Mouse (Mus musculus) bone marrow, adult 2 months (tissue): ENCODE measurements around the gene Car5a. TPM values are rescaled to one million over a fixed set of nuclear protein-coding genes. Genes with fewer than 3 reads are reported as not detected.

ENCODE experiments used
- H3K27ac ChIP-seq: fragments of 200-500 bp; 2 replicates; pipeline ENCODE4 v1.5.1; 2012; ENCODE audit warnings: low read depth, mild to moderate bottlenecking, control low read depth, inconsistent platforms, low read length; ENCODE audit not compliant: control insufficient read depth, poor library complexity, insufficient read depth
- H3K4me1 ChIP-seq: fragments of 200-500 bp; 2 replicates; pipeline ENCODE4 v1.6.1; 2011; ENCODE audit warnings: low read length; ENCODE audit not compliant: control insufficient read depth, insufficient read depth
- H3K4me3 ChIP-seq: fragments of 200-500 bp; replicated peaks from 2 replicates; pipeline ENCODE3; 2011; ENCODE audit warnings: mild to moderate bottlenecking, low read depth, low read length, control low read depth; ENCODE audit not compliant: control insufficient read depth
- CTCF ChIP-seq: fragments of 200-500 bp; IDR thresholded peaks from 2 replicates; pipeline ENCODE4 v1.5.1; 2011; ENCODE audit warnings: low read length, control low read depth; ENCODE audit not compliant: control insufficient read depth, insufficient read depth
- POLR2A ChIP-seq: fragments of 200-500 bp; IDR thresholded peaks from 2 replicates; pipeline ENCODE4 v1.6.1; 2011; ENCODE audit warnings: low read depth, mild to moderate bottlenecking, control low read depth, low read length, borderline replicate concordance; ENCODE audit not compliant: control insufficient read depth
- WGBS: fragments of 180-500 bp; shearing (Covaris S2); methylation state at CpG from one replicate; pipeline ENCODE4 v1.1.7; 2018; 5-methylcytosine and 5-hydroxymethylcytosine counted together
- polyA plus RNA-seq: library from polyadenylated mRNA; stranded (reverse); fragments of >200 nt; gene quantifications from 2 replicates; pipeline ENCODE4 v1.2.4, GENCODE M21; 2011; ENCODE audit warnings: low replicate concordance; ENCODE audit not compliant: missing spikeins, insufficient read depth, insufficient read length

Gene Car5a
- polyA plus RNA-seq, 1 experiment, result 19.9 TPM

DNA sequence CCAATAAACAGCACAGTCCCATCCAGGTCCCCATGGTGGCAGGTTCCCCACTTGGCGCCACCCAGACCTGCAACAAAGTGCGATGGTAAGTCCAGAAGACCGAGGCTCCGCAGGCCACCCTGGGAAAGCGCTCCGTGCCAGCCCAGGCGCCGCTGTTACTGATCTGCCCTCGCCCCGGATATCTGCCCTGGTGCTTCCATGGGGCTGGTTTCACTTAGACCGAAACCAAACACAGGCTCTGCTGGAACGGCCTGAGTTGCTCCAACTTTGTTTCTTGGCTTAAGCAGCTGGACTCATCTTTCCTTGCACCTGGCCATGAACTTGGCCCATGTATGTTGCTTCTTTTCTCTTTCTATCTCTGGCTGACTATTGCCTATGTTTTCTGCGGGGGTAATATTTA is 34.0 kb upstream of the Car5a start:
- WGBS, result 94% methylated on average over 13 of the region's 13 CpGs
- TF ChIP-seq POLR2A, result no peak
- TF ChIP-seq CTCF, result no peak

DNA sequence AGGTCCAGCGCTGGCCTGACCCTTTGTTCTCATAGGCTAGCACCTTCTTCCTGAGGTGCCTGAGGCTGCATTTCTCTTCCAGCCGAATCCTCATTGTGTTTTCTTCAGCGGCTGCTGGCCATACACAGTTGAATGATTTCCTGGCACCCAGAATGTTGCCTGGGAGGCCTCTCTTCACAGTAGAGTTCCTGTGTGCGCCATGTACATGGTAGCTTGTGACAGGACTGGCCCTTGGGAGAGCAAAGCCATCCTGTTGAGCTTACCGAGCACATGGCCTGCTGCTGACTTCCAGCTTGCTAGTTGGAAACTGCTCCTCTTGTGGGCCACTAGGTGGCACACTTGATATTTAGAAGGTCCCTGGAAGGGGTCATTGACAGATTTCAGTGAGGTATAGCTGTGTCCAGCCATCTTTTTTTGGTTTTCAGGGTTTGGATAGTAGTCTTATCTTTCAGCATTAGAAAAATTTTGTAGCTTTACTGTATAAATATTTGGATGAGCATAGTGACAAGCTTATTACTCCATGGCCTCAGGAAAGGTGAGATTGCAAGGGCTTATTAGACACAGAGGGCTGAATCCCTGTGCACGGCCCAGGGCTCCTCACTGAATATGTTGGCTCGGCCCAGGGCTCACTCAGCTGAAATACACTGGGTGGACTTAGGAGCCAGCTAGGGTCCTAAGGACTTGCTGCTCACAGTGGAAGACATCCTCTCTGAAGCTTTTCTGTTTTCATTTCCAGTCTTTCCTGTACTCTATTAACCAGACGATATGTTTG is 33.3 kb upstream of the Car5a start:
- no peak overlapping the region for H3K27ac ChIP-seq
- 80% methylated on average over 8 of the region's 8 CpGs for WGBS
- TF ChIP-seq POLR2A (no peak), CTCF (peak; percentile 46; the same call in 1 of the 2 replicates)

More for the DNA sequence above, 34.0 kb upstream of the Car5a start:
- no peaks in the 10 kb centered on the region for H3K4me1 ChIP-seq
- no peak overlapping the region for H3K4me3 ChIP-seq
- no peak overlapping the region for H3K27ac ChIP-seq

DNA sequence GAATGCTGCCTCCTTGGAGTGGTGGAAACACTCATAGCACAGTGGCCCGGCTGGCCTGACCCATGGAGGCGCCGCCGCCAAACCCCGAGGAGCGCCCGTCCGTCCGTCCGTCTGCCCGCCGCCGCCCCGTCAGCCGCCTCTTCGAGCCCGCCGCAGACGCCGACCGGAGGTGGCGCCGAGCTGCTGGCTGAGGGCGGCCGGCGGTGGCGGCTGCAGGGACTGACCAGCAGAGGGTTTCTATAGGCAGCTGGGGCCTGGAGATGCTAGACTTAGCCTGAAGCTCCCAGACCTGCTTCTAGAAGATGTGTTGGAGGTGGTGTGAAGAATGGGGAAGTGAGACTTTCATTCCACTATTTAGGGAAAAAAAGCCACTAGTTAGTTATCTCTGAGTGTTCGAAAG is 29.2 kb upstream of the Car5a start:
- Histone ChIP-seq H3K4me1 (no peaks in the 10 kb centered on the region; the same call in 1 of the 2 replicates), H3K4me3 (no peak overlapping the region), H3K27ac (no peak overlapping the region)
- 96% methylated on average over 28 of the region's 28 CpGs for WGBS
- no peak for TF ChIP-seq POLR2A

More for the DNA sequence above, 33.3 kb upstream of the Car5a start:
- Histone ChIP-seq H3K4me3 (no peak overlapping the region), H3K4me1 (no peaks in the 10 kb centered on the region)

DNA sequence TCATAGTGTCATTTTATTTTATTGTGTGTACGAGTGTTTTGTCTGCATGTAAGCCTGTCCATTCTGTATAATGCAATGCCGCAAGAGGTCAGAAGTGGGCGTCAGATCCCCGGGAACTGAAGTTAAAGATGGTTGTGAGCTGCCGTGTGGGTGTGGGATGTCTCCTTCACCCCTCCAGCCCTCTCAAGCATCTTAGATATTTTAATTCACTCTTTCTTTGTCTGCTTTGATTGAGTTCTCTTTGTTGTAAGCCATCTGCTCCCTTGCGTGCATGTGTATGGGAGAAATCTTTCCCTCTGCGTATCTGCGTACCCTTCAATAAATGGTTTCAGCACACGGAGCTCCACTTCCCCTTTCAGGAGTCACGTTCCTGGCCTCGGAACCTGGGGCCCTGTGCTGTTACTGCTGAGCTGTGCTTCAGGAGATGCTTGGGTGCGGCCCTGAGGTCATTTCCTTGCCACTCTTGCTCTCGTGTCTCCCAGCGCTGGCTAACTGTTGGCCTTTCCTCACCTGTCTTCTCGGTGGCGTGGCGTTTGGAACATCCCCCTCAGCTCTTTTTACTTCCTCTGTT is 26.9 kb upstream of the Car5a start:
- Histone ChIP-seq H3K4me1 (no peaks in the 10 kb centered on the region; the same call in 1 of the 2 replicates), H3K4me3 (no peak overlapping the region), H3K27ac (no peak overlapping the region)
- WGBS, result 28% methylated on average over 17 of the region's 17 CpGs
- TF ChIP-seq CTCF (no peak), POLR2A (no peak)

DNA sequence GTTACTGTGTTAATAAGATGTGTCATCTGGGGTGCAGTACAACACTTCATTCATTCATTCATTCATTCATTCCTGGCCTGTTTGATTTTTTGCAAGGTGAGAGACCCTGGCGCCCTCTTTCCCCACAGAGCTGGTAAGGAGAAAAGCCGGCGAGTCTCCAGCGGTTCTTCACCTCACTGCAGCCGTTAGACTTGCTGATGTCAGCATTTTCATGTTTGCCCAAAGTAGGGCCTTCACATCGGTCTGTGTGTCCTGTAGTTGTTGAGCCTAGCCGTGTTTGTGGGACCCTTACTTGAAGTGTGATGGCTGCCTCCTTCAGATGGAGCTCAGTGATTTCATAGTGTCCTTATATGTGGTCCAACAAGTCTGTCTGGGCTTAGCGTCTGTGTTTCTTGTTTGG is 25.5 kb upstream of the Car5a start:
- WGBS, result 91% methylated on average over 8 of the region's 8 CpGs
- no peak overlapping the region for H3K27ac ChIP-seq

DNA sequence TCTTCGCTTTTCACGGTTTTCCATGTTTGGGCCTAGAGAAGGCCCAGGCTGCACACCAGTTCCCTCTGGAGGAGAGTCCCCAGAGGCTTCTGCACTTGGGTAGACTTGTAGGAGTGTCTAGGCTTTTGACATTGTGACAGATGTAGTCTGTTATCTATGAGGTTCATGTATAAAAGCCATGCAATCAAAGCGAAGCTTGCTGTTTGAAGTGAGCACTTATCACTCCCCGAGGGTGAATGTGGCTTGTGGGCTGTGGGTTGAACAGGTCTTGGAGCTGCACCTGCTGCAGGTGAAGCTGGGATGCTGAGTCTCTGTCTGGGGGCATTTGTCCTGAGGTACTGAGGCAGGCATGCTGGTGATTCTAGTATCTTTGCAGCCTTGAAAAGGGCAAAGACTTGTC is 23.8 kb upstream of the Car5a start:
- no peaks in the 10 kb centered on the region; the same call in 1 of the 2 replicates for H3K4me1 ChIP-seq
- H3K4me3 ChIP-seq, result no peak overlapping the region
- TF ChIP-seq CTCF (no peak), POLR2A (no peak)
- 58% methylated on average over 4 of the region's 4 CpGs for WGBS
- H3K27ac ChIP-seq, result no peak overlapping the region

More for the DNA sequence above, 25.5 kb upstream of the Car5a start:
- H3K4me1 ChIP-seq, result no peaks in the 10 kb centered on the region; the same call in 1 of the 2 replicates
- no peak overlapping the region for H3K4me3 ChIP-seq
- no peak for TF ChIP-seq POLR2A

DNA sequence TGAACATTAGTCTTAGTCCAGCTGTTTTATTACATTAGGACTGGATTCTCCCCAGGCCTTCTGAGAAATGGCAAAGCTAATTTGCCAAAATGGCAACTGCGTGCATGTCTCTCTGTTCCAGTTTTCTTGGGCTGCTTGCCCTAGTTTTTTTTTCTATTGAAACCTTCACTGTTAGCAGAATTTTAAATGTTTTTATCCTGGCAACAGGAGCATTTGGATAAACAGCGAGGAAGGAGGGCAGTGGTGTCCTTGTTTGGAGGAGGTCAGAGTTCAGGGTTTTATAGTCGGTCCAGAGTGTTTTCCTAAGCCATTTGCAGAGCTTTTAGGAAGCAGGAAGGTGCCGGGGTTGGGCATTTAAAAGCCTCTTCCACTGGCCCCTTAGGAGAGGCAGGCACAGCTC is 23.3 kb upstream of the Car5a start:
- no peak overlapping the region for H3K27ac ChIP-seq
- WGBS, result 90% methylated on average over 4 of the region's 4 CpGs
- no peak for TF ChIP-seq POLR2A
- TF ChIP-seq CTCF, result no peak
- no peaks in the 10 kb centered on the region; the same call in 1 of the 2 replicates for H3K4me1 ChIP-seq
- no peak overlapping the region for H3K4me3 ChIP-seq

DNA sequence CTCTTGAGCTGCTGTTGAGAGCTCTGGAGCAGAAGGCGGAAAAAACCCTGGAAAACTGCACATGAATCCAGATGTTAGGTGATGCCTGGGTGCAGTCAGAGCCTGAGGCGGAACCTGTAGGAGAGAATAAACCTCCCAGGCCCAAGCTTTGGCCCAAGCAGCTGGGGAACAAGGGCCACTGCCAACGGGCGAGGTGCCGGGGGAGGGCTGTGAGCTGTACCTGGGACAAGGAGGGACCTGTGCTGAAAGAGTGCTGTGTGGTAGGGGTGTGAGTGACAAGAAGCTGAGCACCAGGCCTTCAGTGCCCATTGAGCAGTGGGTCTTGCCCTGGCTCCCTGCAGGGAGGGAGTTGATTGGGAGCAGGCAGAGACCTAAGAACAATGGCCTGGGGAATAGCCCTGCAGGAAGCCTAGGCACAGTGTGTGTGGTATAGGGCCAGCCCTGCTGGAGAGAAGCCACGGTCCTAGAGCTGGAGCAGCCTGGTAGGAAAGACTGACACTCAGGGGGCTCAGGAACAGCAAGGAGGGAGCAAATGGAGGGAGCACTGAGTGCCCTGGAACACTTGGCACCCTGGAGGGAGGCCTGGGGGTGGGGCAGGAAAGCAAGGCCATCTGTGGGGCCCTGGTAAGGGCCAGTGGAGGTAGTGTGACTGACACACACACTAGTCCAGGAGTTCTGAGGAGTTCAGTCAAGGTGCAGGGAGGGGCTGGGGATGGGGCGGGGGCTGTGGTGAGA is 22.2 kb upstream of the Car5a start:
- H3K4me1 ChIP-seq, result no peaks in the 10 kb centered on the region; the same call in 1 of the 2 replicates
- TF ChIP-seq POLR2A (no peak), CTCF (no peak)
- WGBS, result 82% methylated on average over 7 of the region's 7 CpGs
- no peak overlapping the region for H3K27ac ChIP-seq
- H3K4me3 ChIP-seq, result no peak overlapping the region
